Mouse (Mus musculus) natural killer cell, adult 2 months (primary cell): ENCODE measurements around the gene Cyp2c69.
"Not testable (repeated sequence)": the region's sequence is repeated elsewhere in the genome, so short reads cannot be mapped to it uniquely, and the experiment has no call there.

Experiments
- DNase-seq, 2 experiments: peaks; one replicate each; pipeline ENCODE4 v3.0.0; 2022; ENCODE audit warnings: low spot score in 2 of 2

The Cyp2c69 gene

GRCm38 (mm10) chr19:39886699-39887098, at the start of gene Cyp2c69:
Gene Cyp2c69, minus strand, starts transcription at chr19:39886799.
- DNase-seq = not testable (repeated sequence)

- no peak for DNase-seq
Observed at GRCm38 (mm10) chr19:39935396-39935795, 48.8 kb upstream of the Cyp2c69 start.

GRCm38 (mm10) chr19:39930032-39930431, 43.4 kb upstream of the Cyp2c69 start:
- no peak for DNase-seq

- DNase-seq = no peak
Observed at GRCm38 (mm10) chr19:39901656-39902055, 15.1 kb upstream of the Cyp2c69 start.

GRCm38 (mm10) chr19:39890079-39890478, 3.5 kb upstream of the Cyp2c69 start:
- DNase-seq = not testable (repeated sequence)

- no peak for DNase-seq
Observed at GRCm38 (mm10) chr19:39866133-39866532, 20.5 kb downstream of the Cyp2c69 start.

- DNase-seq = not testable (repeated sequence)
Observed at GRCm38 (mm10) chr19:39820931-39821330, 65.7 kb downstream of the Cyp2c69 start.

- not testable (repeated sequence) for DNase-seq
Observed at GRCm38 (mm10) chr19:39816400-39816799, 70.2 kb downstream of the Cyp2c69 start.

- not testable (repeated sequence) for DNase-seq
Observed at GRCm38 (mm10) chr19:39815991-39816390, 70.6 kb downstream of the Cyp2c69 start.

- not testable (repeated sequence) for DNase-seq
Observed at GRCm38 (mm10) chr19:39812714-39813113, 73.9 kb downstream of the Cyp2c69 start, which contains the start of gene Cyp2c40. Gene Cyp2c40, minus strand, starts transcription at chr19:39812814.
